Mouse (Mus musculus) ES-E14 (cell line): ENCODE results near the gene Dapk1. TPM values are rescaled to one million over a fixed set of nuclear protein-coding genes. Genes with fewer than 3 reads are reported as not detected.

Experiments used
- DNase-seq: peaks from one replicate; pipeline ENCODE4 v3.0.0-alpha.2; 2013; ENCODE audit warnings: low read depth, low spot score
- H3K27ac ChIP-seq: 2 replicates; pipeline ENCODE4 v1.5.1; 2012; ENCODE audit warnings: low read depth, mild to moderate bottlenecking, low read length, moderate library complexity, mixed read lengths; ENCODE audit not compliant: poor library complexity, insufficient read depth, severe bottlenecking
- H3K36me3 ChIP-seq: 2 replicates; pipeline ENCODE4 v1.6.1; 2012; ENCODE audit warnings: mild to moderate bottlenecking, low read length, moderate library complexity, mixed read lengths; ENCODE audit not compliant: control insufficient read depth, poor library complexity, insufficient read depth, severe bottlenecking
- H3K4me1 ChIP-seq, 2 experiments: fragments of 150-350 bp in 1 of 2; sonication (generic) in 1 of 2; 2 replicates each; pipeline ENCODE4 v1.6.1; 2012; ENCODE audit warnings: low read length in 2 of 2, mild to moderate bottlenecking in 1 of 2, mixed read lengths in 1 of 2; ENCODE audit not compliant: control insufficient read depth in 2 of 2, insufficient read depth in 2 of 2, poor library complexity in 1 of 2
- H3K4me3 ChIP-seq, 2 experiments: fragments of 150-350 bp in 1 of 2; sonication (generic) in 1 of 2; 2 replicates each; pipeline ENCODE4 v1.5.1; 2012; ENCODE audit warnings: low read length in 2 of 2, low read depth in 1 of 2, mild to moderate bottlenecking in 1 of 2, mixed read lengths in 1 of 2; ENCODE audit not compliant: insufficient read depth in 1 of 2, poor library complexity in 1 of 2, severe bottlenecking in 1 of 2
- H3K9ac ChIP-seq: 2 replicates; pipeline ENCODE4 v1.6.1; 2012; ENCODE audit warnings: low read depth, mild to moderate bottlenecking, low read length, mixed read lengths; ENCODE audit not compliant: poor library complexity, insufficient read depth, severe bottlenecking
- H3K9me3 ChIP-seq: fragments of 150-350 bp; sonication (generic); 2 replicates; pipeline ENCODE4 v1.6.1; 2012; ENCODE audit warnings: low read depth, mild to moderate bottlenecking, low read length; ENCODE audit not compliant: control insufficient read depth, insufficient read depth
- CHD2 ChIP-seq: IDR thresholded peaks from 2 replicates; pipeline ENCODE4 v1.6.1; 2014; ENCODE audit warnings: mild to moderate bottlenecking, low read depth, low read length, inconsistent platforms
- HCFC1 ChIP-seq: IDR thresholded peaks from 2 replicates; pipeline ENCODE4 v1.6.1; 2012; ENCODE audit warnings: low read length, inconsistent platforms, borderline replicate concordance; ENCODE audit not compliant: insufficient read depth
- MAFK ChIP-seq: IDR thresholded peaks from 2 replicates; pipeline ENCODE4 v1.6.1; 2014; ENCODE audit warnings: mild to moderate bottlenecking, low read depth, low read length, inconsistent platforms; ENCODE audit not compliant: insufficient read depth
- ZC3H11A ChIP-seq: IDR thresholded peaks from 2 replicates; pipeline ENCODE4 v1.6.1; 2012; ENCODE audit warnings: low read depth, mild to moderate bottlenecking, inconsistent platforms, low read length, borderline replicate concordance
- ZNF384 ChIP-seq: IDR thresholded peaks from 2 replicates; pipeline ENCODE4 v1.6.1; 2012; ENCODE audit warnings: low read depth, low read length, inconsistent platforms
- in situ Hi-C, 2 experiments: fragments of 600-800 bp; cut with MboI; formaldehyde crosslinking; loops; one replicate each; pipeline ENCODE4 v1.15.1; 2025; ENCODE audit warnings: low sequenced_read_pairs in 2 of 2, inconsistent platforms in 1 of 2; ENCODE audit not compliant: unreplicated experiment in 2 of 2
- total RNA-seq: library from RNA; depleted of rRNA; stranded (reverse); fragments of 300-350 nt; gene quantifications from 2 replicates; pipeline ENCODE4 v1.2.3, GENCODE M21; 2012

The Dapk1 gene
- total RNA-seq, 1 experiment: 18.2 TPM

DNA sequence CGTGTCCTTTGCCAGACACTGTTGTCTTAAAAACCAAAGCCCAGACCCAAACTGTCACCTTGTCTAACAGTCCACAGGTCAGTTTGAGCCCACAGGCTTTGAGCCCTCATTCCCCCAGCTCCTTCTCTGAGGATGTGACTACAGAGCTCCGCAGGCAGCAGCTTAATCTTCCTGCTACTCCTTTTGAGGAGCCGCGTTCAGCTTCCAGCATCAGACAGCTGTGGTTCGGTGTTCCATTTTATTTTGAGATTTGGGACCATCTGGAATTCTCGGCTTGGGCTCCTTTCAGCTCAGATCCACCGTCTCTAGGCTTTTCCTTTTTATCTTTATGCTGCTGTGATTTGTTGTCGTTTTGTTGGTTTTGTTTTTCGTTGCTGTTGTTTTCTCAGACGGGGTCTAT is 69.5 kb downstream of the Dapk1 start:
- no peaks in the 10 kb centered on the region for H3K36me3 ChIP-seq
- no peak overlapping the region for H3K9ac ChIP-seq
- no peak for TF ChIP-seq HCFC1
- no peak for TF ChIP-seq ZNF384
- in situ Hi-C loops: no loop called here
- DNase-seq: no peak
- H3K27ac ChIP-seq: no peak overlapping the region; the same call in 1 of the 2 replicates
- H3K4me1 ChIP-seq: no peaks in the 10 kb centered on the region
- H3K4me3 ChIP-seq: no peak overlapping the region
- H3K9me3 ChIP-seq: no peaks in the 10 kb centered on the region

DNA sequence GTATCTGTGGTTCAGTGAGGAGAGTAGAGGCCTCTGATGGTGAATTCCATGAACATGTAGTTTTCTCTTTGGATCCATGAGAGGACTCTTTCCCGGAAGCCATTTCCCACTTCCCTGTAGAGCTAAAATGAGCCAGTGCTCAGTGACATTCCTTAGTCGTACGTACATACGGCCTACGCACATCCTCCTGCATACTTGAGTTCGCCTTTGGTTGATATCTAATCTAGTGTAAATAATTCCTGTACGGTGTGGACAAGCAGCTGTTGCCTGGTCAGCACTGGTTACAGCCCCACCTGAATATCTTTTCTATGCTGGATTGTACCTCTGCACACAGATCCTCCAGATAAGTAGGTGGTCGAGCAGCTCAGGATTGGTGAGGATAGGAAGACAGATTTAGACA is 70.5 kb downstream of the Dapk1 start:
- Histone ChIP-seq H3K9me3 (no peaks in the 10 kb centered on the region), H3K9ac (no peak overlapping the region), H3K27ac (no peak overlapping the region), H3K36me3 (no peaks in the 10 kb centered on the region), H3K4me1 (no peaks in the 10 kb centered on the region), H3K4me3 (no peak overlapping the region)
- in situ Hi-C loops: no loop called here
- TF ChIP-seq HCFC1 (no peak), MAFK (no peak), ZC3H11A (no peak)
- no peak for DNase-seq

DNA sequence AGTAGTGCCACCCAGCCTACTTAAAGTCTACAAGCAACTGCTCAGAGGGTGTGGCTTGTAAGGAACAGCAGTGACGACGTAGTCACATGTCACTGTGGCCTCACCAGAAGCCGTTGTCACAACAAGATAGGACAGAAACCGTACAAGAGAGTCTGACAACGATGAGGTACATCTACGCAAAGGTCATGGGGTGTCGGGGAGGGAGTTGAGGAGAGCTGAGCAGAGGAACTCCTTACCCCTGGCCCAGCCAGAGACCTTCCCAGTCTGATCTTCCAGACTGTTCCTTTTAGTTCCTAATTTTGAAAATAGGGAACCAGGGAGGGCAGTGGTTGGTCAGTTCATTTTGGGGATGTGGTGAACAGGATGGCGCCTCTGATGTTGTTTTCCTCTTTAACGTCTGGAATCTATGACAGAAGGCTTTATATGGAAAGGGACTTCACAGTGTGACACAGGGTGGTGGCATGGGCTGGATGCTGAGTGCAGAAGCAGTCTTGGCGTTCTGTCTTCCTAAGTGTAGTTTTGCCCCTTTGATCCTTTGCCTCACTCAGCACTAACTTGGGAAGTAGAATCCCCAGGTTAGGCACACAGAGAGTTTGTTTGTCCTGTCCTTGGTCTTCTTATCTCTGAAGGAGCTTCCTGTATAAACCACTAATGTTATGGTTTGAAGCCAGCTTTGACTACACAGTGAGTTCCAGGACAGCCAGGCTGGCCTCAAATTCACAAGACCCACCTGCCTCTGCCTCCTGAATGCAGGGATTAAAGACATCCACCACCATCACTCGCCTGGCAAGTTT is 71.3 kb downstream of the Dapk1 start:
- DNase-seq: no peak
- H3K27ac ChIP-seq: no peak overlapping the region
- no peak overlapping the region for H3K9ac ChIP-seq
- TF ChIP-seq ZNF384 (no peak), ZC3H11A (no peak), HCFC1 (no peak), CHD2 (no peak), MAFK (no peak)
- in situ Hi-C loops: no loop called here
- no peaks in the 10 kb centered on the region for H3K36me3 ChIP-seq
- H3K4me1 ChIP-seq: no peaks in the 10 kb centered on the region
- H3K4me3 ChIP-seq: no peak overlapping the region
- no peaks in the 10 kb centered on the region for H3K9me3 ChIP-seq

DNA sequence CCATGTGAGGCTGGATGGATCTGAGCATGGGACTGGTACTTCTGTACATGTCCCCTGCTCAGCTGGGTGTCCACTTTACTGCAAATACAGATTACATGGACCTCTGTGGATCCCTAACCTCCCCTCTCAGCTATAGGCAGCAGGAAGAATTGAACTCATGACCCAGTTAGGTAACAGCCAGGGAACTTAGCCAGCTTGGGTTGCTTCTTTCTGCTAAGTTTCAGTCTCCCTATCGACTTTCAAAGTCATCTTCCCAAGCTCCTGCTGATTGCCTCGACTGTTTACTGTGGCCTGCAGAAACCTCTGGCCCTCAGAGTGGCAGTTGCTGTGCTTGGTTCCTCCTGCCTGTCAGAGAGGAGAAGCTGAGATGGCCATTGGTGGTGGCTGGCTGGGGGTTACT is 72.6 kb downstream of the Dapk1 start:
- Histone ChIP-seq H3K36me3 (no peaks in the 10 kb centered on the region; the same call in 1 of the 2 replicates), H3K9ac (no peak overlapping the region), H3K4me1 (no peaks in the 10 kb centered on the region), H3K27ac (no peak overlapping the region), H3K9me3 (no peaks in the 10 kb centered on the region), H3K4me3 (no peak overlapping the region)
- in situ Hi-C loops: no loop called here
- TF ChIP-seq HCFC1 (no peak), MAFK (no peak), CHD2 (no peak), ZC3H11A (no peak), ZNF384 (no peak)
- no peak for DNase-seq

DNA sequence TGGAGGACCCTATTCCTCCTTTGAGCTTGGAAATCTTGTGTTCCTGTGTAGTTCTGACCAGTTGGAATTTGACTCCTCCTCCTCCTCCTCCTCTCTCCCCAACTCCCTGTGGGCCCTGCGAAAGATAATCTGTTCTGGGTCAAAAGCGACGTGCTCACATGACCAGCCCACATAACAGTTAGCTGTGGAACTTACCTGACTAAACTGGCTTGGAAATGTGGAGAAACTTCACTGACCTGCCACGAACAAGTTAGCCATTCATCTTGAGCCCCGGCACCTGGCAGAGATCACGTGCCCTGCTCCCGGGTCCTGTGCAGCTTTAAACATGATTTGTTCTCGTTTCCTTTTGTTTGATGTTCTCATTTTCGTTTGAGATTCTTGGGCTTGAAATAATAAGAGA is 73.2 kb downstream of the Dapk1 start:
- no peak for TF ChIP-seq MAFK
- Histone ChIP-seq H3K27ac (no peak overlapping the region), H3K9ac (no peak overlapping the region), H3K36me3 (no peaks in the 10 kb centered on the region; the same call in 1 of the 2 replicates), H3K4me1 (no peaks in the 10 kb centered on the region), H3K4me3 (no peak overlapping the region), H3K9me3 (no peaks in the 10 kb centered on the region)
- no peak for DNase-seq
- in situ Hi-C loops: no loop called here
